Mouse (Mus musculus) CH12.LX (cell line): ENCODE results near the gene Itgb7. TPM values are rescaled to one million over a fixed set of nuclear protein-coding genes. Genes with fewer than 3 reads are reported as not detected.

ENCODE experiments used
- DNase-seq: peaks from one replicate; pipeline ENCODE4 v3.0.0-alpha.2; 2013; ENCODE audit errors: extremely low read depth
- H3K27ac ChIP-seq: 2 replicates; pipeline ENCODE4 v1.5.1; 2012; ENCODE audit warnings: low read depth, mild to moderate bottlenecking, control low read depth, moderate library complexity; ENCODE audit not compliant: insufficient read depth
- H3K27me3 ChIP-seq: replicated peaks from 2 replicates; pipeline ENCODE3; 2012; ENCODE audit warnings: inconsistent platforms
- H3K36me3 ChIP-seq, 2 experiments: replicated peaks in 1 of 2; 2 replicates each; pipeline versions ENCODE3 to v1.6.1; 2012; ENCODE audit warnings: inconsistent platforms in 1 of 2, low read length in 1 of 2, mild to moderate bottlenecking in 1 of 2, mixed read lengths in 1 of 2, moderate library complexity in 1 of 2; ENCODE audit not compliant: control insufficient read depth in 1 of 2, insufficient read depth in 1 of 2
- H3K4me1 ChIP-seq, 2 experiments: 2 replicates each; pipeline ENCODE4 v1.6.1; 2012; ENCODE audit warnings: inconsistent platforms in 1 of 2, moderate library complexity in 1 of 2; ENCODE audit not compliant: insufficient read depth in 2 of 2, control insufficient read depth in 1 of 2
- H3K4me2 ChIP-seq: 2 replicates; pipeline ENCODE4 v1.6.1; 2012; ENCODE audit warnings: low read depth, mild to moderate bottlenecking, control low read depth; ENCODE audit not compliant: poor library complexity, insufficient read depth, severe bottlenecking
- H3K4me3 ChIP-seq, 3 experiments: fragments of 150-350 bp in 1 of 3; sonication (generic) in 1 of 3; replicated peaks in 1 of 3; 2 replicates each; pipeline versions ENCODE3 to v1.5.1; 2011 to 2012; ENCODE audit warnings: low read depth in 2 of 3, low read length in 2 of 3, mild to moderate bottlenecking in 2 of 3, moderate library complexity in 2 of 3, control low read depth in 1 of 3, improper control_type of control experiment in 1 of 3, inconsistent platforms in 1 of 3, mixed read lengths in 1 of 3; ENCODE audit not compliant: poor library complexity in 1 of 3
- H3K79me2 ChIP-seq: replicated peaks from 2 replicates; pipeline ENCODE4 v1.6.1; 2012; ENCODE audit warnings: mild to moderate bottlenecking, moderate library complexity; ENCODE audit not compliant: control insufficient read depth, poor library complexity, insufficient read depth, severe bottlenecking; ENCODE audit errors: extremely low read depth
- H3K9ac ChIP-seq: 2 replicates; pipeline ENCODE4 v1.6.1; 2012; ENCODE audit warnings: low read depth, mild to moderate bottlenecking, control low read depth, moderate library complexity; ENCODE audit not compliant: insufficient read depth
- H3K9me3 ChIP-seq: replicated peaks from 2 replicates; pipeline ENCODE3; 2012; ENCODE audit warnings: low read length, inconsistent platforms, mixed read lengths
- BHLHE40 ChIP-seq: IDR thresholded peaks from 2 replicates; pipeline ENCODE4 v1.6.1; 2011; ENCODE audit warnings: mild to moderate bottlenecking, low read depth, low read length, improper control_type of control experiment
- CHD1 ChIP-seq: IDR thresholded peaks from 2 replicates; pipeline ENCODE4 v1.6.1; 2012; ENCODE audit warnings: low read depth, low read length, improper control_type of control experiment, inconsistent platforms
- CHD2 ChIP-seq: IDR thresholded peaks from 2 replicates; pipeline ENCODE4 v1.6.1; 2011; ENCODE audit warnings: low read length, improper control_type of control experiment
- CTCF ChIP-seq, 2 experiments: IDR thresholded peaks in 1 of 2; conservative IDR thresholded peaks in 1 of 2; 2 replicates each; pipeline ENCODE4 v1.5.1; 2011 to 2012; ENCODE audit warnings: low read depth in 2 of 2, low read length in 2 of 2, improper control_type of control experiment in 1 of 2, inconsistent platforms in 1 of 2, mild to moderate bottlenecking in 1 of 2, moderate library complexity in 1 of 2
- ELF1 ChIP-seq: IDR thresholded peaks from 2 replicates; pipeline ENCODE4 v1.6.1; 2014; ENCODE audit warnings: low read depth, mild to moderate bottlenecking, inconsistent platforms, low read length, improper control_type of control experiment
- EP300 ChIP-seq: IDR thresholded peaks from 2 replicates; pipeline ENCODE4 v1.6.1; 2011; ENCODE audit warnings: low read length, improper control_type of control experiment
- ETS1 ChIP-seq: conservative IDR thresholded peaks from 2 replicates; pipeline ENCODE4 v1.6.1; 2012; ENCODE audit warnings: low read depth, mild to moderate bottlenecking, inconsistent platforms, low read length, improper control_type of control experiment, moderate library complexity
- GABPA ChIP-seq: IDR thresholded peaks from 2 replicates; pipeline ENCODE4 v1.6.1; 2012; ENCODE audit warnings: low read depth, low read length, improper control_type of control experiment, inconsistent platforms; ENCODE audit not compliant: insufficient replicate concordance
- HCFC1 ChIP-seq: IDR thresholded peaks from 2 replicates; pipeline ENCODE4 v1.6.1; 2012; ENCODE audit warnings: low read depth, mild to moderate bottlenecking, inconsistent platforms, low read length, improper control_type of control experiment
- IRF4 ChIP-seq: IDR thresholded peaks from 2 replicates; pipeline ENCODE4 v1.6.1; 2014; ENCODE audit warnings: low read depth, mild to moderate bottlenecking, inconsistent platforms, low read length, improper control_type of control experiment
- JUN ChIP-seq: IDR thresholded peaks from 2 replicates; pipeline ENCODE4 v1.6.1; 2011; ENCODE audit warnings: low read depth, mild to moderate bottlenecking, low read length, improper control_type of control experiment, moderate library complexity; ENCODE audit not compliant: insufficient read depth
- JUND ChIP-seq: conservative IDR thresholded peaks from 2 replicates; pipeline ENCODE4 v1.6.1; 2011; ENCODE audit warnings: low read depth, low read length, improper control_type of control experiment
- KAT2A ChIP-seq: IDR thresholded peaks from 2 replicates; pipeline ENCODE4 v1.6.1; 2012; ENCODE audit warnings: low read length, improper control_type of control experiment, inconsistent platforms; ENCODE audit not compliant: insufficient replicate concordance
- MAFK ChIP-seq: IDR thresholded peaks from 2 replicates; pipeline ENCODE4 v1.6.1; 2011; ENCODE audit warnings: low read length, improper control_type of control experiment; ENCODE audit not compliant: insufficient replicate concordance
- MAZ ChIP-seq: IDR thresholded peaks from 2 replicates; pipeline ENCODE4 v1.6.1; 2012; ENCODE audit warnings: low read depth, mild to moderate bottlenecking, inconsistent platforms, low read length, improper control_type of control experiment, moderate library complexity
- MEF2A ChIP-seq: IDR thresholded peaks from 2 replicates; pipeline ENCODE4 v1.6.1; 2014; ENCODE audit warnings: low read depth, mild to moderate bottlenecking, inconsistent platforms, low read length, improper control_type of control experiment, borderline replicate concordance
- MXI1 ChIP-seq: IDR thresholded peaks from 2 replicates; pipeline ENCODE4 v1.6.1; 2011; ENCODE audit warnings: mild to moderate bottlenecking, low read depth, low read length, improper control_type of control experiment
- MYC ChIP-seq: IDR thresholded peaks from 2 replicates; pipeline ENCODE4 v1.6.1; 2011; ENCODE audit warnings: low read depth, mild to moderate bottlenecking, improper control_type of control experiment, low read length
- NRF1 ChIP-seq: IDR thresholded peaks from 2 replicates; pipeline ENCODE4 v1.6.1; 2014; ENCODE audit warnings: low read depth, mild to moderate bottlenecking, inconsistent platforms, low read length, improper control_type of control experiment, moderate library complexity
- PAX5 ChIP-seq: IDR thresholded peaks from 2 replicates; pipeline ENCODE4 v1.6.1; 2012; ENCODE audit warnings: low read length, inconsistent platforms, mixed read lengths
- POLR2A ChIP-seq: IDR thresholded peaks from 2 replicates; pipeline ENCODE4 v1.6.1; 2011; ENCODE audit warnings: low read depth, mild to moderate bottlenecking, improper control_type of control experiment, low read length
- RCOR1 ChIP-seq: conservative IDR thresholded peaks from 2 replicates; pipeline ENCODE4 v1.6.1; 2012; ENCODE audit warnings: low read depth, mild to moderate bottlenecking, inconsistent platforms, low read length, improper control_type of control experiment
- SIN3A ChIP-seq: IDR thresholded peaks from 2 replicates; pipeline ENCODE4 v1.6.1; 2012; ENCODE audit warnings: low read length, improper control_type of control experiment, inconsistent platforms
- SMC3 ChIP-seq: IDR thresholded peaks from 2 replicates; pipeline ENCODE4 v1.6.1; 2011; ENCODE audit warnings: low read depth, low read length, improper control_type of control experiment
- TBP ChIP-seq: conservative IDR thresholded peaks from 2 replicates; pipeline ENCODE4 v1.6.1; 2011; ENCODE audit warnings: low read depth, low read length, improper control_type of control experiment
- UBTF ChIP-seq: IDR thresholded peaks from 2 replicates; pipeline ENCODE4 v1.6.1; 2012; ENCODE audit warnings: low read depth, mild to moderate bottlenecking, inconsistent platforms, low read length, improper control_type of control experiment, moderate library complexity
- USF1 ChIP-seq: IDR thresholded peaks from 2 replicates; pipeline ENCODE4 v1.6.1; 2014; ENCODE audit warnings: low read depth, mild to moderate bottlenecking, inconsistent platforms, low read length, improper control_type of control experiment
- USF2 ChIP-seq: conservative IDR thresholded peaks from 2 replicates; pipeline ENCODE4 v1.6.1; 2011; ENCODE audit warnings: low read depth, low read length, improper control_type of control experiment
- ZC3H11A ChIP-seq: IDR thresholded peaks from 2 replicates; pipeline ENCODE4 v1.6.1; 2012; ENCODE audit warnings: low read depth, mild to moderate bottlenecking, inconsistent platforms, low read length, improper control_type of control experiment
- ZNF384 ChIP-seq: IDR thresholded peaks from 2 replicates; pipeline ENCODE4 v1.6.1; 2012; ENCODE audit warnings: low read depth, low read length, improper control_type of control experiment, inconsistent platforms
- dilution Hi-C: fragments of 300-500 bp; cut with MboI; formaldehyde crosslinking; loops from 2 replicates; pipeline ENCODE4 v1.14.3; 2020; ENCODE audit warnings: low sequenced_read_pairs; ENCODE audit not compliant: extremely low pct_unique_long_range_greater_than_20kb, extremely low pct_ligation_motif_present
- in situ Hi-C: fragments of 300-500 bp; cut with MboI; formaldehyde crosslinking; loops from 3 replicates; pipeline ENCODE4 v1.14.3; 2019; ENCODE audit warnings: low sequenced_read_pairs, low pct_ligation_motif_present, low pct_unique_long_range_greater_than_20kb, mixed read lengths
- polyA plus RNA-seq: library from polyadenylated mRNA; unstranded; fragments of >175 nt; gene quantifications from 2 replicates; pipeline ENCODE4 v1.2.1, GENCODE M21; 2012; ENCODE audit warnings: low read depth; ENCODE audit not compliant: insufficient read length
- total RNA-seq, 2 experiments: library from RNA; depleted of rRNA; stranded (reverse); fragments of 300-350 nt in 1 of 2; fragments of >200 nt in 1 of 2; gene quantifications; 2 replicates each; pipeline ENCODE4 v1.2.3; 2012 to 2014

Itgb7 gene
- total and polyA plus RNA-seq, 3 experiments, result 1.8 to 17.7 (median 2.8) TPM

GRCm38 (mm10) chr15:102209114-102209513, 22.6 kb downstream of the Itgb7 start:
- TF ChIP-seq CTCF (conservative IDR thresholded peaks at IDR 0.05 in 1 of 2, IDR thresholded peaks at IDR 0.05 in 1 of 2; ENCODE audit: low read depth in 2 of 2, low read length in 2 of 2), result no peak
- TF ChIP-seq PAX5, result no peak
- TF ChIP-seq BHLHE40, result peak; percentile 29; the same call in 1 of the 2 replicates
- TF ChIP-seq CHD2, result 0 out of 2 replicates have a peak, but pooled peaks have one; percentile 20
- no peak for TF ChIP-seq UBTF
- no peak for TF ChIP-seq USF2
- TF ChIP-seq POLR2A, result no peak
- no peak for TF ChIP-seq KAT2A
- TF ChIP-seq ETS1, result peak; percentile 35; the same call in 1 of the 2 replicates
- TF ChIP-seq NRF1, result no peak
- TF ChIP-seq, all 38 proteins: peak for 3
- H3K4me3 ChIP-seq, result no peak overlapping the region
- H3K27me3 ChIP-seq, result no peaks in the 10 kb centered on the region
- no peak overlapping the region for H3K4me2 ChIP-seq
- dilution Hi-C loops (no loop called here), in situ Hi-C loops (no loop called here)
- peak; percentile 55 for DNase-seq
- no peaks in the 10 kb centered on the region for H3K9me3 ChIP-seq
- H3K9ac ChIP-seq, result no peak overlapping the region
- no peak overlapping the region for H3K27ac ChIP-seq
- H3K36me3 ChIP-seq, result peaks cover 58 to 81% of the 10 kb centered on the region in 2 experiments
- H3K4me1 ChIP-seq, result peaks cover 23 to 71% of the 10 kb centered on the region in 2 experiments
- 0 out of 2 replicates have a peak, but pooled peaks cover 4% of the 10 kb centered on the region for H3K79me2 ChIP-seq

GRCm38 (mm10) chr15:102208092-102208561, 23.6 kb downstream of the Itgb7 start:
- peak overlapping the region; percentile 60 for H3K4me2 ChIP-seq
- peak overlapping the region; percentile 53; the same call in 1 of the 2 replicates for H3K27ac ChIP-seq
- peaks cover 54 to 71% of the 10 kb centered on the region in 2 experiments for H3K36me3 ChIP-seq
- H3K4me1 ChIP-seq, result peaks cover 22 to 61% of the 10 kb centered on the region in 2 experiments
- in situ Hi-C loops (no loop called here), dilution Hi-C loops (no loop called here)
- DNase-seq, result peak; percentile 78
- H3K9me3 ChIP-seq, result no peaks in the 10 kb centered on the region
- no peaks in the 10 kb centered on the region for H3K27me3 ChIP-seq
- no peak overlapping the region for H3K9ac ChIP-seq
- H3K79me2 ChIP-seq, result 0 out of 2 replicates have a peak, but pooled peaks cover 4% of the 10 kb centered on the region
- peak overlapping the region in 1 of 3 experiments; percentile 2 for H3K4me3 ChIP-seq
- TF ChIP-seq MXI1 (peak; percentile 72), SMC3 (no peak), PAX5 (no peak), UBTF (peak; percentile 81; the same call in 1 of the 2 replicates), ELF1 (peak; percentile 40; the same call in 1 of the 2 replicates), ZNF384 (no peak), CTCF (conservative IDR thresholded peaks at IDR 0.05 in 1 of 2, IDR thresholded peaks at IDR 0.05 in 1 of 2; ENCODE audit: low read depth in 2 of 2, low read length in 2 of 2) (no peak), TBP (peak; percentile 67; the same call in 1 of the 2 replicates), ZC3H11A (no peak), JUND (peak; percentile 44), ETS1 (peak; percentile 89), RCOR1 (peak; percentile 76), MYC (peak; percentile 63), HCFC1 (0 out of 2 replicates have a peak, but pooled peaks have one; percentile 22), CHD2 (peak; percentile 59; the same call in 1 of the 2 replicates), MAFK (0 out of 2 replicates have a peak, but pooled peaks have one; percentile 52), BHLHE40 (peak; percentile 98), SIN3A (peak; percentile 87), EP300 (peak; percentile 88), NRF1 (no peak), CHD1 (no peak), JUN (no peak), IRF4 (peak; percentile 59), USF1 (no peak), POLR2A (no peak), GABPA (no peak), MEF2A (peak; percentile 73), MAZ (0 out of 2 replicates have a peak, but pooled peaks have one; percentile 65)
